Mouse (Mus musculus): ENCODE results near the gene Pck2.
A peak's percentile ranks its signal among the peaks of the same experiment; 100 is the strongest.

Gene Pck2

GRCm38 (mm10) chr14:55527940-55528339 lies 12.1 kb upstream of the Pck2 start:
- peak; percentile 39 for DNase-seq (ENCODE audit: low spot score)

GRCm38 (mm10) chr14:55536116-55536745 lies 3.8 kb upstream of the Pck2 start:
- peak; percentile 32 for DNase-seq (ENCODE audit: low spot score)

- peak; percentile 73 for DNase-seq (ENCODE audit: low spot score)
Observed at GRCm38 (mm10) chr14:55540787-55541321, 788 bp downstream of the Pck2 start.

GRCm38 (mm10) chr14:55542268-55542667 lies 2.2 kb downstream of the Pck2 start:
- peak; percentile 69 for DNase-seq (ENCODE audit: low spot score)

GRCm38 (mm10) chr14:55544334-55544733 lies 4.3 kb downstream of the Pck2 start:
- DNase-seq (ENCODE audit: low spot score), result no peak

- DNase-seq (ENCODE audit: low spot score), result no peak
Observed at GRCm38 (mm10) chr14:55550191-55550590, 10.1 kb downstream of the Pck2 start.

GRCm38 (mm10) chr14:55551347-55551746 lies 11.3 kb downstream of the Pck2 start:
- no peak for DNase-seq (ENCODE audit: low spot score)

GRCm38 (mm10) chr14:55551794-55552193 lies 11.7 kb downstream of the Pck2 start:
- no peak for DNase-seq (ENCODE audit: low spot score)

GRCm38 (mm10) chr14:55554635-55555034 lies 14.6 kb downstream of the Pck2 start:
- DNase-seq (ENCODE audit: low spot score), result no peak

- no peak for DNase-seq (ENCODE audit: low spot score)
Observed at GRCm38 (mm10) chr14:55555788-55556187, 15.7 kb downstream of the Pck2 start.

- DNase-seq (ENCODE audit: low spot score), result peak; percentile 66
Observed at GRCm38 (mm10) chr14:55557003-55557402, 16.9 kb downstream of the Pck2 start.

GRCm38 (mm10) chr14:55557587-55557986 lies 17.5 kb downstream of the Pck2 start:
- DNase-seq (ENCODE audit: low spot score), result no peak

- DNase-seq (ENCODE audit: low spot score), result no peak
Observed at GRCm38 (mm10) chr14:55558740-55559448, 18.8 kb downstream of the Pck2 start.

- DNase-seq (ENCODE audit: low spot score), result peak; percentile 86
Observed at GRCm38 (mm10) chr14:55559799-55560201, 19.7 kb downstream of the Pck2 start, which contains the start of gene Dcaf11. Gene Dcaf11, plus strand, starts transcription at chr14:55560006.

GRCm38 (mm10) chr14:55560202-55561073 lies 20.4 kb downstream of the Pck2 start, which contains the start of gene A730061H03Rik:
Gene A730061H03Rik, minus strand, starts transcription at chr14:55560406.
- DNase-seq (ENCODE audit: low spot score), result peak; percentile 98

- no peak for DNase-seq (ENCODE audit: low spot score)
Observed at GRCm38 (mm10) chr14:55561860-55562259, 21.8 kb downstream of the Pck2 start.

GRCm38 (mm10) chr14:55563249-55563648 lies 23.2 kb downstream of the Pck2 start:
- DNase-seq (ENCODE audit: low spot score), result no peak

GRCm38 (mm10) chr14:55565748-55566147 lies 25.7 kb downstream of the Pck2 start:
- DNase-seq (ENCODE audit: low spot score), result no peak

- DNase-seq (ENCODE audit: low spot score), result no peak
Observed at GRCm38 (mm10) chr14:55567496-55567895, 27.4 kb downstream of the Pck2 start.

- no peak for DNase-seq (ENCODE audit: low spot score)
Observed at GRCm38 (mm10) chr14:55570588-55570987, 30.5 kb downstream of the Pck2 start.

GRCm38 (mm10) chr14:55571760-55572159 lies 31.7 kb downstream of the Pck2 start:
- no peak for DNase-seq (ENCODE audit: low spot score)

GRCm38 (mm10) chr14:55575302-55575701 lies 35.2 kb downstream of the Pck2 start, which contains the start of gene Fitm1:
Gene Fitm1, plus strand, starts transcription at chr14:55575617.
- DNase-seq (ENCODE audit: low spot score), result no peak

All from spleen, adult 12 weeks (tissue).